Mouse (Mus musculus) mouse trophoblast stem cell (cell line): Measurements from ENCODE around the gene Ercc1.

Experiments used
- in situ Hi-C, 2 experiments: fragments of 300-500 bp; cut with MseI, MboI; formaldehyde crosslinking; loops; 2 replicates in 1 of 2; 3 replicates in 1 of 2; pipeline ENCODE4 v1.15.1; 2025

Ercc1 gene

DNA sequence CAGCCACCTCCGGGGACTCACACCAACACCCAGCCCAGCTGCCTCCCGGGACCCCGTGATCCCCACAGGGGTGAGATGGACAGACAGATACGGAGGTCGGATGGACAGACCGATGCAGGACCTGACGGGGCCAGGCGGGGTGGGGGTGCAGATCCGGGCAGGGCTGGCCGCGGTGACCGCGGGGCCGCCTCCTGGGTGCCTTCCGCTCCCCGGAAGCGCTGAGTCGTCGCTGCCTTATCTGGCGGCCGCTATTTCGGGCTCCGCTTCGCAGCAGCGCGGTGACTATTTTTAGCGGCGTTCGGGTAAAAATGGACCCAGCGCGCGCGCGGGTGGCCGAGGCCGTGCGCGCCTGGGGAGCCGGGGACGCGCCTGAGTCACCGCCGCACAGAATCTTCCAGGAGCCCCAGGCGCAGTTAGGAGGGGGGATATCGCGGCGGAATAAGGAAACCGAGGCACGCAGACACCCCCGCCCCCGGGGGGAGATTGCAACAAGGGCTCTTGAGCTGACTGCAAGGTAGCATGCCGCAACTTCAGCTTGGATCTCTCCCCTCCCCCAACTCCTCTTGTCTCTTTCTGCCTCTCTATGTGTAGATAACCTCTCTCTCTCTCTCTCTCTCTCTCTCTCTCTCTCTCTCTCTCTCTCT, 11.7 kb upstream of the Ercc1 start:
- in situ Hi-C loops = no loop called here

GRCm38 (mm10) chr7:19335583-19335982, 9.0 kb upstream of the Ercc1 start:
- in situ Hi-C loops = no loop called here

DNA sequence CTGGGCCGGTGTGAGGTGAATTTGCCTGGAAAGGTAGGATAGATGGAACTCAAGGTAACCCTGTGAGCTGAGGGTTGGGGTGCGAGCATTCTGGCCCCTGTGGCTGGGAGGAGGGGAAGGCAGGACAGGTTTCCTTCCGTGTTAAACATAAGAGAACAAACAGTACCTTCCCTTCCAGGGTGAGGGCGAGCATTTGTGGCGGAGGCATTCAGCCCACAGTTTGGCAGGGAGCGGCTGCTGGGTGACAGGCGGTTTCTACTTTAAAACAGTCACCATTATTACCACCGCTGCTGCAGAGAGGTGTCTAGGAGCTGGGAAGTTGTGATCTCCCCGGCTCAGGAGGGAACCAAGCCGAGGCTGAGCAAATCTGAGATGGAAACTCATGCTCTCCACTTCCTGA, 7.5 kb upstream of the Ercc1 start:
- in situ Hi-C loops = no loop called here

- in situ Hi-C loops = no loop called here
These were observed 6.5 kb upstream of the Ercc1 start for GRCm38 (mm10) chr7:19338060-19338459.

DNA sequence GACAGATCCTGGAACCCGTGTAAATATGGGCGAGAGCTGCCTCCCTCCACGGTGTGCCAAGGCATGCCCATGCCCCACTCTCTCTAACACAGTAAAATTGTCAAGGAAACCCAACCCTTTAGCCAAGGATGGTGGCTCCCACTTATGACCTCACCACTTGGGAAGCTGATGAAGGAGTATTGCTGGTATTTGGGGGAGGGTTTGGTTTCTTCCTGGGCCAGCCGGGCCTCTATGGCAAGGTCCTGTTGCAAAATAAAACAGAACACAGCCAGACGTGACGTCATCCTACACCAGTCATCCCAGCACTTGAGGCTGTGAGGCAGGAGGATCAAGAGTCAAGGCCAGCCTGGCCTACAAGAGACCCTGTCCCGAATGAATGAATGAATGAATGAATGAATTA, 6.0 kb upstream of the Ercc1 start:
- in situ Hi-C loops = no loop called here

DNA sequence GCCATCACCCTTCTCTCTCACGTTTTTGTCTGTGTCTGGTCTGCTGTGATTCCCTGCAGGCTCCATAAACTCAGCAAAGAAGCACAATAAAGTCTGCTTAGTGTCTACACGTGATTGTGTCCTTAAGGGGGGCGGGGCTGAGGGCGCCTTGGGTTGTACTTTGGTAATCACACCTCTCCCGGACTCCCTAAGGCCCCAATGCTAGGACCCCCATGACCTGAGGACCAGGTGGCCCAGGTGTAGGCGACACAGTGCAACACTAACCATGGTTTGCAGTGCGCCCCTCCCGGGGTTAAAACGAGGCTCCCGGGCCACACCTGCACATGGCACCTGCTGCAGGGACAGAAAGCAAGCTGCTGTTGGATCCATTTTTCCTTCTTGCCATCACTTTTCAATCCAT, 3.3 kb upstream of the Ercc1 start:
- in situ Hi-C loops = loop anchor here (5.0 kb wide), 1 partner anchor 39 kb away; no protein-coding TSS in a partner anchor

DNA sequence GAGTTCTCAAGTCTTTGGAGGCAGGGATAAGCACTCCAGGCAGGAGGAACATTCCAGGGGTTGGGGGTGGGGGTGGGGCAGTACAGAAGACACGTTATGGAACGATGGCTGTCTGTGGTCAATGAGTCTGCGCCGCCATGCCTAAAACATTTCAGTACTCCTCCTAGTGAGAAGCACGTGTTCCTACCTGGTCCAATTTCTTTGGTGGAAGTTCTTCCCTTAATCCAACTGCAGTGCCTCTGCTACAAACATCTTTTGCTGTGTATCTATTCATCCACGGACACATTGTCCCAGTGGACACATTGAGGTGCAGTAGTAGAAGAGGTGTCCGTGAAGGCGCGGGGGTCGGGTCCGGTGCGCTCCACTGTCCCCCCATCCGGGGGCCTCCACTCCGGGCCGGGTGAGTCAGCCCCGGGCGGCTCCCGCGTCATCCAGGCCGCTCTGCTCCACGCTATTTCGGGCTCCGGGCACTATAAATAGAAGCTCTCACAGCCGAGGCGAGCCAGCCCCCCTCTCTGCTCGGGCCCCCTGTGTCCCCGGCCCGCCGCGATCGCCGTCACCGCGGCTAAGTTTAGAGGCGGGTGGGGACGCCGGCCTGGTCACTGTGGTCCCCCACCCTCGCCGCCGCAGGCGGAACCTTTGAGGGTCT, 2.7 kb upstream of the Ercc1 start:
- in situ Hi-C loops = loop anchor here (5.0 kb wide), 1 partner anchor 40 kb away; no protein-coding TSS in a partner anchor

DNA sequence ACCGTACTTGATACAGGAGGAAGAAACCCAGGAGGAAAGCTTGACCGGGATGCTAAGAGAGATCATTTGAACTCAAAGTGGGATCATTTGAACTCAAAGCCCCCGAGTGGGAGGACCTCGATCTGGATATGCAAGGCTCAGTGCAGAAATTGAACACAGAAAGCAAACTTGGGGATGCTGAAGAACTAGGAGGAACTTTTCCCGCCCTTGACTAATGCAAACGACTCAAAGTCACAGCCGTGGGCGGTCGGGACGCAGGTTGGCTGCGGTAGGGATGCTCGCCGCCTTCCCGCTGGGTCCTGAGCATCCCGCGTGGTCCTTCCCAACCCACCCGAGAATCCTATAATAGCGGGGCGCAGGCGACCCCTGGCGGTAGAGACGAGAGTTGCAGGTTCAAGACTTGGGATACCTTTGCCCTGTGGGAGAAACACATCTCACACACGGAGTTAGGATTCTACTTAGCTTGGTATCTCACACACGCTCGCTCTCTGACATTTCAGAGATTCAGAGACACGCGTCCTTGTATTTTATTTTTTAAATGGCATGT, 2.0 kb upstream of the Ercc1 start:
- in situ Hi-C loops = loop anchor here (5.0 kb wide), 1 partner anchor 40 kb away; no protein-coding TSS in a partner anchor

GRCm38 (mm10) chr7:19343210-19343808, 1.3 kb upstream of the Ercc1 start:
- in situ Hi-C loops = loop anchor here (5.0 kb wide), 1 partner anchor 41 kb away; no protein-coding TSS in a partner anchor

GRCm38 (mm10) chr7:19344938-19345471, 427 bp downstream of the Ercc1 start:
- in situ Hi-C loops = loop anchor here (5.0 kb wide), 1 partner anchor 43 kb away; no protein-coding TSS in a partner anchor

GRCm38 (mm10) chr7:19349188-19349915, 4.8 kb downstream of the Ercc1 start:
- in situ Hi-C loops = no loop called here

GRCm38 (mm10) chr7:19350221-19350620, 5.6 kb downstream of the Ercc1 start:
- in situ Hi-C loops = no loop called here

DNA sequence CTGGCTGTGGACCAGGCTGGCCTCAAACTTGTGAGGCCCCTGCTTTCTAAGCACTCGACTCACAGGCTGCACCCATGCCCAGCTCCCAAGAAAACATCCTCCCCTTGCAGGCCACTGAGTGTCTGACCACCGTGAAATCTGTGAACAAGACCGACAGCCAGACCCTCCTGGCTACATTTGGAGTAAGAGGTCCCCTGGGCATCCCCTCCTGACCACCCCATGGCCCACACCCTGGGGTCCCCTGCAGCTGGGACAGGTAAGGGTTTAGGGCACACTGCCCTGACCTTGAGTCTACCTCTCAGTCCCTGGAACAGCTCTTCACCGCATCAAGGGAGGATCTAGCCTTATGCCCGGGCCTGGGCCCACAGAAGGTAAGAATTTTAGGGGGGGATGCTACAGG, 10.4 kb downstream of the Ercc1 start:
- in situ Hi-C loops = no loop called here

DNA sequence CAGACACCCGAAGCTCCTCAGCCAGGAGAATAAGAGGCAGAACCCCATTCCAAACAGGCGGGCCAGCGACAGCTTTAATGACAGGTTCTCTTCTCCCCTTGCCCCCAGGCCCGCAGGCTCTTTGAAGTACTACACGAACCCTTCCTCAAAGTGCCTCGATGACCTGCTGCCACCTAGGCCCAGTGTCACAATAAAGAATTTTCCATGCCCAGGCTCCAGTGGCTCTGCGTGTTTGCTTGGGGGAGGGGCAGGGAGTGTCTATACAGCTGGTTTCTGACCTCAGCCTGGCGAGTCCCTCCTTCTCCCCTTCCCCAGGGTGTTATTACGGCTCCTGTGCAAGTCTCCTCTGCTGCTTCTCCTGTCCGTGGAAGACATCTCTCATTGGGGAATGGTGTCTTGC, 11.7 kb downstream of the Ercc1 start:
- in situ Hi-C loops = no loop called here

DNA sequence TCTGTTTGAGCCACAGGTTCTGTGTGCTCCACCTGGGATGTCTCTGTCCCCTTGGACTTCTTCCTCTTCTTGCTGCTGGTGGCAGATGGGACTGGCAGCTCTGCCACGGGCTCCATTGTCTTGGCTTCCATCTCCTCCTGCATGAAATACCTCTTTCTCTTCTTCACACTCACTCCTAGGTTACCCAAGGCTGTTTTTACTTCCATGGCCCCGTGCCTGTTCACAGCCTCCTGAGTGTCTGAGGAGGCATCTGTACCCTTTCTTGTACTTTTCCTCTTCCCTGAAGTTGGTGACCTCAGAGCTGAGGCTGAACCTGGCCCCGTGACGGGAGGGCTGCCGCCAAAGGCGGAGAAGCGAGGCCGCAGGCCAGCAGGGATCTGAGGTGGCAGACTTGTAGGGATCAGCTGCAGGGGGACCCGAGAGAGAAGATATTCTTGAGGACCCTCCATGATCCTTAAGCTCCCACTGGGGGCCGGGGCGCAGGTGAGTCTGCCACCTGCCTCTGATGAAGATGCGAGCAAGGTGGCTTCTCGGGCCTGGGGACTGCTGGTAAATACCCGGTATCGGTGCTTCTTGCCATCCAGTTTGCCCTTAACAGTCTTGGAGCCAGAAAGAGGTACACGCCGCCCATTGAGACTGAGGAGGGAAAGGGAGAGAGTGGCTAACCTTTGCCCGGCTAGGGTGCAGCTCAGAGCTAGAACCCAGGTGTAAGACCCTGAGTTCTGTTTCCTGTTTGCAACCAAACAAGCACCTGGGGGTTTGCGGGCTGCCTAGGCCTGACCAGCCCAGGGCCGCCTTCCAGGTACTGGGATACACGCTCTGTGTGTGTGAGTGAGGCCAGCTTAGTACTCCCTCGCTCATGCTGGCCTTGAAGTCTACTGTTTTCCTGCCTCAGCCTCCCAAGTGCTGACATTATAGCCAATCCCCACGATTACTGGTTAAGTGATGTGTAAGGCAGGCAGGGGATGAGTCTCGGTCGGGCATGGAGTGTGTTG, 13.1 kb downstream of the Ercc1 start:
- in situ Hi-C loops = no loop called here

- in situ Hi-C loops = no loop called here
These were observed 14.1 kb downstream of the Ercc1 start for GRCm38 (mm10) chr7:19358634-19359033.

GRCm38 (mm10) chr7:19359299-19359891, 14.8 kb downstream of the Ercc1 start, which contains the start of the genes Cd3eap and Ppp1r13l:
Gene Cd3eap (minus strand): TSS chr7:19359483.
Gene Ppp1r13l (plus strand): TSS chr7:19359749.
- in situ Hi-C loops = no loop called here

GRCm38 (mm10) chr7:19359892-19360641, 15.5 kb downstream of the Ercc1 start:
- in situ Hi-C loops = no loop called here

DNA sequence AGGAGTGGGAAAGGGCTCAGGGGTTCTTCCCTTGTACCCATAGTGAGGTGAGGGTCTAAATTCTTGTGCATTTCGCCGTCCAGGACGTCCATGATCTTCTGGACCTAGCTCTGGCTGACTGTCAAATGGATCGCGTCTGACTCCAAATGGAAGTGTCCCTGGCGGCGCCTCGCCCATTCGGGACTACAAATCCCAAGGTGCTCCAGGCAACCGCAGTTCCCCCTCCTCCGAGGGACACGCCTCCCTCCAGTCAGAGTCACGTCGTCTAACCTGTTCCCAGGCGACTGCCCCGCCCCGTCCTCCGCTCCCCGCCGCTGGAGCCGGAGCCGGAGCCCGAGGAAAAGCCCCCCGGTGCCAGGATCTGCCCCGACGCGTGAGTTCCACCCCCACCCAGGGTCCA, 16.4 kb downstream of the Ercc1 start:
- in situ Hi-C loops = no loop called here
